Mouse (Mus musculus): Measurements from ENCODE around the gene Med22. TPM values are rescaled to one million over a fixed set of nuclear protein-coding genes. Genes with fewer than 3 reads are reported as not detected.

Gene Med22
- total RNA-seq, 4 experiments from 2014 or later: 46.7 to 55.4 (median 50.1) TPM

- DNase-seq (ENCODE audit: low spot score in 2 of 2): no peak
These were observed 39.8 kb downstream of the Med22 start for GRCm38 (mm10) chr2:26870666-26871065.

DNA sequence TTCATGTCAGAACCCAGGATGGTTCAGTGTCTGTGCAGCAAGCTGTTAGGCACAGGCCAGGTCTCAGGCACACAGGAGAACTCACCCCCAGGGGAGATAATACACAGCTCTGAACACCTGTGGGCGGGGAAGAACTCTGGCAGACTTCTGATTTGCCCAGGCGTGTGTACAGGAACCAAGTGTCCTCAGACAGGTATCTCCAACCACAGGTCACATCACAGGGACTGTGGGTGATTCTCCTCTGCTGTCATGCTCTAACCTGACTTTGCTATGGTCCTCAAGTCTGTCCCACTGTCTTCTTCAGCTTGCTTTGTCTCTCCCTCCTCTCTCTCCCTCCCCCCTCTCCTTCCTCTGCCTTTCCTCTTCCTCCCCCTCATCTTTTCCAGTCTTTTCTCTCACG, 45.6 kb downstream of the Med22 start, which contains the start of gene Abo:
Gene Abo, minus strand, starts transcription at position 101 of the 400 bp plus-strand sequence.
- no peak for DNase-seq (ENCODE audit: low spot score in 2 of 2)

- DNase-seq (ENCODE audit: low spot score in 2 of 2): no peak
These were observed 47.6 kb downstream of the Med22 start for GRCm38 (mm10) chr2:26862856-26863255.

Other genes with a start within 250 kb of the Med22 start
- gene Lcn4, start 239.4 kb downstream of the Med22 start, total RNA-seq (2022): not detected
- gene Abo, start 45.7 kb downstream of the Med22 start, total RNA-seq (2022): not detected
- 10 to 100 TPM; 20.4 to 26.5 (median 25.8) TPM for gene Surf6, start 7.8 kb downstream of the Med22 start, total RNA-seq (2022)
- gene Rpl7a, start 87 bp upstream of the Med22 start, total RNA-seq (2022): 100 to 1,000 TPM; 215 to 270 (median 238) TPM
- 10 to 100 TPM; 33.1 to 38.0 (median 36.3) TPM for gene Surf2, start 5.7 kb upstream of the Med22 start, total RNA-seq (2022)
- 100 to 1,000 TPM; 116 to 127 (median 120) TPM for gene Surf1, start 5.9 kb upstream of the Med22 start, total RNA-seq (2022)
- gene Surf4, start 23.3 kb upstream of the Med22 start, total RNA-seq (2022): 10 to 100 TPM; 46.2 to 51.8 (median 49.9) TPM
- gene Stkld1, start 23.4 kb upstream of the Med22 start, total RNA-seq (2022): under 1 TPM in 2 of 4 experiments, not detected in 2; 0.16 to 0.42 TPM
- 10 to 100 TPM; 43.4 to 54.7 (median 46.8) TPM for gene Rexo4, start 53.7 kb upstream of the Med22 start, total RNA-seq (2022)
- 1 to 10 TPM; 1.2 to 1.6 (median 1.4) TPM for gene Adamts13, start 62.7 kb upstream of the Med22 start, total RNA-seq (2022)
- gene Cacfd1, start 99.2 kb upstream of the Med22 start, total RNA-seq (2022): 10 to 100 TPM; 42.4 to 46.5 (median 44.1) TPM
- gene Slc2a6, start 117.3 kb upstream of the Med22 start, total RNA-seq (2022): 10 to 100 TPM; 21.1 to 28.3 (median 27.8) TPM
- 1 to 10 TPM in 2 of 4 experiments, under 1 TPM in 2; 0.44 to 1.5 (median 1.2) TPM for gene Mymk, start 161.5 kb upstream of the Med22 start, total RNA-seq (2022)
- 10 to 100 TPM; 12.6 to 18.4 (median 15.6) TPM for gene Adamtsl2, start 168.7 kb upstream of the Med22 start, total RNA-seq (2022)
- gene Fam163b, start 231.8 kb upstream of the Med22 start, total RNA-seq (2022): 100 to 1,000 TPM in 1 of 4 experiments, 10 to 100 TPM in 3; 95.8 to 105 (median 98.8) TPM